Mouse (Mus musculus): Measurements from ENCODE around the gene Wfdc10.
"Not testable (repeated sequence)": the region's sequence is repeated elsewhere in the genome, so short reads cannot be mapped to it uniquely, and the experiment has no call there.

Wfdc10 gene

GRCm38 (mm10) chr2:164655858-164656257, at the start of gene Wfdc10:
TSS of gene Wfdc10 (plus strand) at chr2:164656046.
- DNase-seq (ENCODE audit: low spot score): peak; percentile 21

GRCm38 (mm10) chr2:164608781-164609180, 47.1 kb upstream of the Wfdc10 start:
- no peak for DNase-seq (ENCODE audit: low spot score)

GRCm38 (mm10) chr2:164613471-164613870, 42.4 kb upstream of the Wfdc10 start, which contains the start of the genes Wfdc6b and Wfdc8:
TSS of gene Wfdc6b (plus strand) at chr2:164613522.
TSS of gene Wfdc8 (minus strand) at chr2:164613626.
- not testable (repeated sequence) for DNase-seq (ENCODE audit: low spot score)

GRCm38 (mm10) chr2:164615386-164615785, 40.5 kb upstream of the Wfdc10 start:
- no peak for DNase-seq (ENCODE audit: low spot score)

- DNase-seq (ENCODE audit: low spot score): no peak
These were observed 36.8 kb upstream of the Wfdc10 start for GRCm38 (mm10) chr2:164619050-164619449.

- no peak for DNase-seq (ENCODE audit: low spot score)
These were observed 34.1 kb upstream of the Wfdc10 start for GRCm38 (mm10) chr2:164621775-164622174.

- DNase-seq (ENCODE audit: low spot score): no peak
These were observed 20.6 kb upstream of the Wfdc10 start for GRCm38 (mm10) chr2:164635266-164635665.

- no peak for DNase-seq (ENCODE audit: low spot score)
These were observed 17.1 kb upstream of the Wfdc10 start, which contains the start of gene Wfdc16 for GRCm38 (mm10) chr2:164638696-164639095. TSS of gene Wfdc16 (minus strand) at chr2:164638796.

- no peak for DNase-seq (ENCODE audit: low spot score)
These were observed 14.7 kb upstream of the Wfdc10 start for GRCm38 (mm10) chr2:164641129-164641528.

- DNase-seq (ENCODE audit: low spot score): peak; percentile 14
These were observed 13.8 kb upstream of the Wfdc10 start for GRCm38 (mm10) chr2:164641881-164642673.

- no peak for DNase-seq (ENCODE audit: low spot score)
These were observed 637 bp downstream of the Wfdc10 start, which contains the start of gene Wfdc9 for GRCm38 (mm10) chr2:164656483-164656882. TSS of gene Wfdc9 (minus strand) at chr2:164656583.

GRCm38 (mm10) chr2:164664851-164665250, 9.0 kb downstream of the Wfdc10 start:
- DNase-seq (ENCODE audit: low spot score): no peak

- DNase-seq (ENCODE audit: low spot score): no peak
These were observed 14.4 kb downstream of the Wfdc10 start for GRCm38 (mm10) chr2:164670261-164670660.

GRCm38 (mm10) chr2:164670938-164671337, 15.1 kb downstream of the Wfdc10 start:
- no peak for DNase-seq (ENCODE audit: low spot score)

- no peak for DNase-seq (ENCODE audit: low spot score)
These were observed 18.1 kb downstream of the Wfdc10 start, which contains the start of gene Wfdc11 for GRCm38 (mm10) chr2:164673987-164674386. TSS of gene Wfdc11 (minus strand) at chr2:164674087.

GRCm38 (mm10) chr2:164676103-164676502, 20.3 kb downstream of the Wfdc10 start:
- no peak for DNase-seq (ENCODE audit: low spot score)

- no peak for DNase-seq (ENCODE audit: low spot score)
These were observed 21.3 kb downstream of the Wfdc10 start for GRCm38 (mm10) chr2:164676916-164677685.

- DNase-seq (ENCODE audit: low spot score): peak; percentile 64
These were observed 23.2 kb downstream of the Wfdc10 start for GRCm38 (mm10) chr2:164678848-164679625.

- no peak for DNase-seq (ENCODE audit: low spot score)
These were observed 24.1 kb downstream of the Wfdc10 start for GRCm38 (mm10) chr2:164679906-164680305.

- no peak for DNase-seq (ENCODE audit: low spot score)
These were observed 29.0 kb downstream of the Wfdc10 start, which contains the start of gene Wfdc13 for GRCm38 (mm10) chr2:164684807-164685206. TSS of gene Wfdc13 (plus strand) at chr2:164685107.

GRCm38 (mm10) chr2:164698201-164698600, 42.4 kb downstream of the Wfdc10 start, which contains the start of gene Spint4:
TSS of gene Spint4 (plus strand) at chr2:164698501.
- DNase-seq (ENCODE audit: low spot score): no peak

GRCm38 (mm10) chr2:164700959-164701358, 45.1 kb downstream of the Wfdc10 start:
- no peak for DNase-seq (ENCODE audit: low spot score)
